Mouse (Mus musculus): ENCODE measurements around the gene Krtap19-9b.

The Krtap19-9b gene

DNA sequence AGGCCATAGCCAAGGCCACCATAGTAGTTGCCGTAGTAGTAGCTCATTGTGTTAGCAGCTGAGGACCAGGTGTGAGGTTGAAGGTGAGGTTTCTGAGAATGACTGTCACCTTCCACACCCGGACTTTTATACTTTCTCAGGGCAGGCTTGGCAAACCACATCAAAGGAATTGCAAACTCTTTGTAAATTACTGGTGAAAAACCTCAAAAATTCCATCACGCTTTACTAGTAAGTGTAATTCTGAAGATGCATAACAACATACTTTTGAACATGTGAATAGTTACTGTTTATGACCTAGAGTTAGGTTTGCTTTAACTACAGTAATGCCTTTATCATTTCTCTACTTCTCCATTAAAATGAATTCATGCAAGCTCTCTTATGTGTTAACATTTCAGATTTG lies at the start of gene Krtap19-9b:
Gene Krtap19-9b, minus strand, starts transcription at position 101 of the 400 bp plus-strand sequence.
- DNase-seq (ENCODE audit: low spot score), result no peak

DNA sequence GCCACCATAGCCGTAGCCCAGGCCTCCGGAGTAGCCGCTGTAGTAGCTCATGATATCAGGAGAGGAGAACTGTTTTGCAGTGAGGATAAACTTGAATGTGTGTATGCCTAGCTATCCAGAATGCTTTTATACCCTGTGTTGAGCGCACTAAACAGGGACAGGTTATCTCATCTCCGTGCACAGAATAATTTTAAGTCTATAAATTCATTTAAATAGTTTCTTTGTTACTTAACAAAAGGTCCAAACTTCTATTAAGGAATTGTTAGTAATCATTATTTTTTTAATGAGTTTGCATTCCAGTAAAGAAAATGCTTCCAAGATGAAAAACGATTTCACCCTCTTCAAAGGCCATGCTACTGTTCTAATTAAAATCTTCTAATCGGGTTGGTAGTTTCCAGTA lies 30.7 kb upstream of the Krtap19-9b start, which contains the start of gene Krtap16-3:
Gene Krtap16-3, minus strand, starts transcription at position 101 of the 400 bp plus-strand sequence.
- DNase-seq (ENCODE audit: low spot score), result no peak

DNA sequence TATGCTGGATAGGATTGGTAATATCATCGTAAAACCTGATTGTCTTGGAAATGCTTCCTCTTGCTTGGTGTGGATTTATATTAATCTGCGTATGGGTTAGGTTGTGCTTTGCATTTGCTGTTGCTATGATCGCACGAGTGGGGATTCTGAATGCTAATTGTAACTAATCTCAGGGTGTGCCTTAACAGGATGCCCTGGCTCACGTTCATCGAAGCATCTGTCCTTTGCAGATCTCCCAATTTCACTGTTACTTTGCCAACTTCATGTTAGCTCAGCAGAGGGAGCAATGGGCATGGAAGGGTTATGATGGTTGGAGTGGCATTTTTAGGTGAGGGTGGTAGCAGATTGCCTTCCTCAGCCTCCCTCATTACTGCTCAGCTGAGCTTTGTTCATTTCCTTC lies 9.0 kb upstream of the Krtap19-9b start:
- DNase-seq (ENCODE audit: low spot score), result no peak

DNA sequence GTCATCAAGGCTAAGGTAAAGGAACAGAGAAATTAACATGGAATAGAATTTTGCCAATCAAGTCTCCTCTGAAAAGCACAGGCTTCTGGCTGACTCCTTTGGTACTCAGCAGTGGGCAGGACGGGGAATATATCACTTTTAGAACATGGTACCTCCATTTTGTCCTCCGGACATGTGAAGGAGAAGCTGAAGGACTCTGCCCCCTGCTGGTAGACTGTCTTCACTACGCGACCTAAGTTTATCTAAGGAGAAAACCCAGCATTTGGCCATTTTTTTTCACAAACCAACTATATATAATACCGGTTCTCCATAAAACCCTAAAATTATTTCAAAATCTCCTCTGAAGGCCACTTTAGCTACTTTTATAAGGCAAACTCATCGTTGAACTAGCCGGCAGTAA lies 6.2 kb upstream of the Krtap19-9b start:
- no peak for DNase-seq (ENCODE audit: low spot score)

DNA sequence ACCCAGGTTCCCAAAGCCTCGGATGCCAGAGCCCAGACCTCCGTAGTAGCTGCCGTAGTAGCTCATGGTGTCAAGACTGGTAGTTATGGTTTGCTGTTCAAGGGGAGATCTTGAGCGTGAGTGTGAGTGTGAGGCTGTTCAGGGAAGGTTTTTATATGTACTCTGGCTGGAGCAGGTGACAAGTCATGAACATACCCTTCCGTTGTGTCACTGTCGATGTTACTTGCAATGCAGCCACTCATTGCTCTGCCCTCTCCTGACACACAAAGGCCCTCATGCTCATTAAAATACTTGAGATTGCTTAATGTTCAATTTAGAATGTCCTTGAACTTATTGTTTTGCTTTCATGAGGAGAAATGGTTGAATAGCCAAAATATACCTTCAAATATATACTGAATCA lies 35.7 kb downstream of the Krtap19-9b start, which contains the start of gene Krtap19-5:
Gene Krtap19-5, minus strand, starts transcription at position 101 of the 400 bp plus-strand sequence.
- no peak for DNase-seq (ENCODE audit: low spot score)

DNA sequence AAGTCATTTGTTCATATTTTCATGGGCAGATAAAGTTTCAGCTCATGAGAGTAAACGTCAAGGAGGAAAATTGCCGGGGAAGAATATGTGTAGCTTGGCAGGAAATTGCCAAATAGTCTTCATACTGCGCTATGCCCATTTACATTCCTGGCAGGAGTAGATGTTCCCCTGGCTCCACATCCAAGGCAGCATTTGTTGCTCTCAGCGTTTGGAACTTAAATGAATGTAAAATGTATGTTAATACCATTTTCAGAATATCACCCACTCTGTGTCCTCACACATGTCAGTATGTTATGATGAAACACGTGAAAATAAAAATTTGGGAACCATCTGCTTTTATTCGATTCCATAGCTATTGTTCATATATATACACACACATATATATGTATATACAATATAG lies 45.2 kb downstream of the Krtap19-9b start:
- no peak for DNase-seq (ENCODE audit: low spot score)

DNA sequence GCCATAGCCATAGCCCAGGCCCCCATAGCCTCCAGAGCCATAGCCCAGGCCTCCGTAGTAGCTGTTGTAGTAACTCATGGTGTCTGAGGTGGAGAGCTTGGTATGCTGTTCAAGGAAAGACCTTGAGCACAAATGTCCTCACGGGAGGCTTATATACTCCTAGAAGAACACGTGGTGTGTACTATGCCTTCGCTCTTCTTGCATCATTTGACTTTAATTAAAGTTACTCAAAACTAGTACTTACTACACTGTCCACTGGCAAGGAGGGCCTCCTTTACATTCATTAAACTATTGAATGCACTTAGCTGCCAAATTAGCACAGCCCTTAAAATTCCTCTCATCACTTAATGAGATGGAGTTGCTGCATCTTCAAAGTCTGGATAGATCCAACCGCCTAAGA lies 47.1 kb downstream of the Krtap19-9b start, which contains the start of gene Krtap19-4:
Gene Krtap19-4, minus strand, starts transcription at position 101 of the 400 bp plus-strand sequence.
- DNase-seq (ENCODE audit: low spot score), result no peak

Measured in spleen, adult 12 weeks (tissue).